Mouse (Mus musculus) megakaryocyte progenitor cell, adult 5-6 weeks (primary cell): Measurements from ENCODE around the gene Tpk1. TPM values are rescaled to one million over a fixed set of nuclear protein-coding genes. Genes with fewer than 3 reads are reported as not detected.

ENCODE experiments used
- ATAC-seq: replicated peaks from 2 replicates; pipeline ENCODE4 v1.8.0; 2016; ENCODE audit warnings: mild to moderate bottlenecking, moderate TSS enrichment, inconsistent platforms; ENCODE audit not compliant: poor library complexity
- total RNA-seq, 2 experiments: library from RNA; stranded (forward) in 1 of 2; stranded (reverse) in 1 of 2; fragments of 157-497, 149-512 nt in 1 of 2; fragments of 200-1000 nt in 1 of 2; gene quantifications; 2 replicates each; pipeline versions ENCODE4 v1.2.3 to v1.2.4; 2015 to 2017

The Tpk1 gene
- total RNA-seq, 2 experiments from 2014 or later: 3.6 to 10.8 TPM

DNA sequence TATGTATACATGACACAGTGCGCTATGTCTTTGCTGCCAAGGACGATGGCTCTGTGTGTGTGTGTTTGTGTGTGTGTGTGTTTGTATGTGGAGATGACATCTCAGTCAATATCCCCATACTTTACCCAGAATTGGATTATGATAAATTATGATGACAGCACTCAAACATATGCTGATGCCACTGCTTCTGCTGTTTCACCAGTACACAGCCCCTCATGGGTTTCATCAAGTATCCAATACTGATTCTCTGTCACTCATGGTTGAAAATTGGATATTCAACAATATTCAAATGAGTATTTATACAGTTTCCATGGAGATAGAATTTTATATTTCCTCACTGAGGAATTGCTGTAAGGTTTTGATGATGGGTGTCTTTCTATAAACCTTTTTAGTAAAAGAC is 208.1 kb downstream of the Tpk1 start:
- ATAC-seq: no peak

DNA sequence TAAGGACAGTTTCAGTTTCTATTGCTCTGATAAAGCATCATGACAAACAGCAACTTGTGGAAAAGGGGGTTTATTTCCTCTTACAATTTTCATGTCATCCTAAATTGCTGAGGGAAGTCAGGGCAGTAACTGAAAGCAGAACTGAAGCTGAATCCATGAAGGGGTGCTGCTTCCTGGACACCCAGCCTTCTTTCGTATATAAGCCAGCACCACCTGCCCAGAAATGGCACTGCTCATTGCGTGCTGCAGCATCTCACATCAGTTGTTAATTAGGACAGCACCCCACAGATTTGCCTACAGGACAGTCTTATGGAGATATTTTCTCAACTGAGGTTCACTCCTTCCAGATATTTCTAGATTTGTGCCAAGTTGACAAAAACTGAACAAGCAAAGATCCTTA is 216.6 kb downstream of the Tpk1 start:
- peak; percentile 87 for ATAC-seq

DNA sequence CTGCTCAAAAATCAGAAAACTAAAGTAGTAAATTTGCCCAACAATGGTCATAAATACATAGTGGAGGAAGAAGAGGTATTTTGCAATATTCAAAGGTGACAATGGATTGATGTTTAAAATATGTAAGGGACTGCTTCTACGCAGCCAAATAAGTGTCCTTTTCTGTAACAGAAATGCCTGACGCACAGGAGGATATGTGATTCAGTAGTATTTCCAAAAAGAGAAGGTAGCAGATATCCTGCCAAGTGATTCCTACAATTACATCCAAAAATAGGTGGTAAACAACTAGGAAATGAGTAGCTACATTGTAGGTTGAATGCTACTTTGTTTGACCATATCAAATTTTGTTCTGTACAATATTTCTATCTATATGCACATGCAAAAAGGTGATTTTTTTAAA is 220.2 kb downstream of the Tpk1 start:
- ATAC-seq: no peak

DNA sequence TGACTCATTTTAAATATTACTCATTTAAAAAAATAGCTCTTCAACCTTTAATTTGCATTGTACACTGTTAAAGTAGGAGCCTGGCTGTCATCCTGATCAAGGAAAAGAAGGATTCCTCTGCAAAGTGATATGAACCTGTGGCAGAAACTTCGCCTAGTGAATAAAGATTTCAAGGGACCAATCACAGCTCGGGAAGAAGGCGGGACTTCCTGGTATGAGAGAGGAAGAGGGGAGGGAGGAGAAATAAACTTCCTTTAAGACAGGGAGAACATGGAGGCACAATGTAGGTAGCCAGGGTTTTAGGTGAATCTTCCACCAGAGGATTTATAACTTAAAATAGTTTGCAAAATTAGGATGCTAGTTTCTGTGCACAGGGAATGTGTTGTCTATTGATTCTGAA is 223.9 kb downstream of the Tpk1 start:
- no peak for ATAC-seq

DNA sequence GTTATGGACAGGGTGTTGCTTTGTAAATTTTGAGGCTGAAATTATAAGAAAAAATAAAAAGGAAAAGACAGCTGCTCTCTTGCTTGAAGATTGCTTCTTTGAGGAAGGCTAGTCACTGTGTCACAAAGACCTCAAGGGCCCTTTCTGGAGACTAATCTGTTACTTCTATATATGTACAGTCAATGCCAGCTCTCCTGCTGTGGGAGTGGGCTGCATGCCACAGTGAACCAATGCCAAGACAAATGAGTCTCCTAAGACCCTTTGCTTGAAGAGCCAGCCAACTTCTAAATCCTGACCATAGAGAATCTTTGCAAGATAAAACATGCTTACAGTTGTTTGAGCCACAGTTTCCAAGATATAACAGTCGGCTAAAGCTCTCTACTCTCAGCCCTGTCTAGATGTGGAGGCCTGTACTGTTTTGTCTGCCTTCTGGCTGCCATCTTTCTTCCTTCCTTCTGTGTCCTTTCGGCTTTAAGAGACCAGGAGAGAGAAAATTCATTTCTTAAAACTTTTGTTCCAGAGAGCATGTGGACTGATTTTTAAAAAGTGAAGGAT is 230.0 kb downstream of the Tpk1 start:
- ATAC-seq: no peak

DNA sequence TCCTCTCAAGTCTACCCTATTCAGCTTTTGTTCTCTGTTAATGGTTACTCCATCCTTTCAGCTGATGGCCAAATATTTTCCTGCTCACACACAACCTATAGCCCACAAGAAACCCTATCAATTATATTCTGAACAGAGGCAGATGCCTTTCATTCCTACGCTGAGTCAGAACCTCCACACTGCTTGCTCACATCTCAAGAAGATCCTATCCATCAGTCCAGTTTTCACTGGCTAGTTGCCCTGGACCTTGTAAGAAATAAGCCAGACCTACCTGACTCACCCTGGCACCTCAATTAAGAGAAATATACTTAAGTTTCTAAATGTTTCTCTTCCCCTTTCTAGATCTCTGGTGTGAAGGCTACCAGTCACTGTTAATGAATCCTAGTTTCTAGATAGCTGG is 231.7 kb downstream of the Tpk1 start:
- ATAC-seq: no peak

DNA sequence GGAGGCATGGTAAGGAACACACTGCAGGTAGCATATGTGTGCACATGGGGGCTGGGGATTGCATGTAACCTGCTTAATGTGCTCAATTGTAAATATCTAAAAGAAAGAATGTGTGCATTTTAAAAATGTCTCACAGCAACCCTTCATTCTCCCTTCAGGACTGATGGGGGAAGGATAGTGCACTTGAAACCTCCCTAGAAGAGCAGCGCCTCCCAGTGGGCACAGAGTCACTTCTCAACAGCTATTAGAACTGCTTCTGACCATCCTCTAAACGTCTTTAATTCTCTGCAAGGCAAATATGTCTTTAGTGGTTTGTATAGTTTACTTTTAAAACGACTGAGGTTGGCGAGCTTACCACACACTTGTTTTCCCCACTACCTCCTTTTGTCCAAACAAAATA is 241.1 kb downstream of the Tpk1 start:
- no peak for ATAC-seq

DNA sequence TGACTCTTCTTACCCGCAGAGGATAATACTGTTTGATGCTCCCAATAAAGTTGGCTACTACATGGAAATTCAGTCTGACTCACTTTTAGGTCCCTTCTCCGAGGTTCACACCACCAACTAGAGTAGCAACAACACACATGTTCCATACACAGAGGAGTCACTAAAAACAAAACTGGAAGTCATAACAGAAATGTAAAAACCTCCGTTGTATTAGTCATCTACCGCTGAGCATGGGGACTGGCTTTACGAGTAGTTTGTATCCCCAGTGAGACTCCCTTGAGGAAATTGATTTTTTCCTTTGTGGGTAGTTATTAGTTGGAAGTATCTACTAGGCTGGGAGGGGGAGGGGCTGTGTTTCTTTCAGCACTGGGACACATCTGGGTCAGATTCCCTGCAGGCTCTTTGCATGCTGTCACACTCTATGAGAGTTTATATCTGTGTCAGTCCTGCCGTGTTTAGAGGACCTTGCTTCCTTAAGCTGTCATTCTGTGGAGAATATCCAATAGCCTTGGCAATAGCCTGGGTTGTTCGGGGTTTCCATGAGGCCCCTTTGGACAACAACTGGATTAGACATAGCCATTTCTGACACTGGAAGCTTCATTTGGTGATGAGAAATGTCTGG is 245.6 kb downstream of the Tpk1 start:
- ATAC-seq: no peak

DNA sequence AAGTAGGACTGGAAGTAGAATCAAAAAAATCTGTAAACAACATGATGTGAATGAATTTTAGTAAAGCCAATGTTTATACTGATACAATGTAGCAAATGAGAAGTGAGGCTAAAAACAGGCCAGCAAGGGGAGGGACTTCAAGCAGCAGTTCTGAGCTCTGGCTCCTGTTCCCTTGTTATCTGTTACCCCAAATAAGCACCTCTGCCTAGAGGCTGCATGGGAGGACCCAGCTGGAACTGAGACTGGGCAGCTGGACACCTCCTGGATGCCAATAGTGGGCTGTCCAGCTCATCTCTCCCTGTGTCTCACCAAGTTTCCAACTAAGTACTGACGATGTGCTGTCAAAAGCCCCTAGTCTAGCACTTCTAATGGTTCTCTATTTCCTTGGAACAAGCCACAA is 257.1 kb downstream of the Tpk1 start:
- no peak for ATAC-seq

DNA sequence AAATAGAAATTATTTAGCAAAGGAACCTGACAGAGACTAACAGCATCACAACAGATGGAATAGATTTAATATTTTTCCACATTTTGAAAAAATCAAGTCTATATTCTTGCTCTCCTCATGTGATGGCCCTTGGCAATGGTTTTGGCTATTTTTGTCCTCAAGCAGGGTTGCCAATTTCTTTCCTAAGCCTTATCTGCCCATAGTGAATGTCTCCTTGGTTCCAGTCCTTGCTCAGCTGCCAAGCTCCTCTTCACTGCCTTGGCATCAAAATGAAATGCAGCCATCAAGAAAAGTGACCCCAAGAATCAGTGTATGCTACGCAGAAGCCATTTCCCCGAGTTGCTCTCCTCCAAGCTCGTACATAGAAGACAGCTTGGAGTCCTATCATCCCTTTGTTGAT is 263.0 kb downstream of the Tpk1 start:
- ATAC-seq: no peak

DNA sequence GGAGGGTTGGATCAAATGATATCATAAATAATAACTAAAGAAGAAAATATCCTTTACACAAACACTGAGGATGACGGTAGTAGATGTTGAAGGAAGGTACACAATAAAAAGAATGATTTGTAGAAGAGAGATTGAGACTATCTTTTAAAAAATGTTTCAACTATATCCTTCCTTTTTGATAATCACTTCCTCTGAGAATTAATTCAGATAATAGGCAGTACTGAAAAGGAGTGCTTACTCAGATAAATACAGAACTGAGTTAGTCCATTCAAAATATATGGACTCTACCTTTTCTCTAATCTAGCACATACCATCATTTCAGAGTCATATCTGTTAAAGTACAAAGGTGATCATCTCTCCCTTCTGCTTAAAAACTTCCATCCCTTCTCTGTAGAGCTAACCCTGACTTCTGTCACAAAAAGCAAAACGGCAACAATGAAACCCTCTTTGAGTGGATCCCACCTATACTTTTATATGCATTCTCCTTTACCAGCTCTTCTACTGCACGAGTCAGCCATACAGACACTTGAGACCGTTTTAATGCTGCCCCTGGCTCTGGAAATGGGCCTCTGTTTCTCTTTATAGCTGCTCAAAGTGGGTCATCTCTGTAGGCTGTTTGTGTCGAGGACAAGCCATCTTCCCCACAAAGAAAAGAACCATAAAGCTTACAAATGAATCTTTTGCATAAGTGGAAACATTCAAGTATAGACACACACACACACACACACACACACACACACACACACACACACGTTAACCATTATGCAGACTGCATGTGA is 263.7 kb downstream of the Tpk1 start:
- ATAC-seq: no peak

DNA sequence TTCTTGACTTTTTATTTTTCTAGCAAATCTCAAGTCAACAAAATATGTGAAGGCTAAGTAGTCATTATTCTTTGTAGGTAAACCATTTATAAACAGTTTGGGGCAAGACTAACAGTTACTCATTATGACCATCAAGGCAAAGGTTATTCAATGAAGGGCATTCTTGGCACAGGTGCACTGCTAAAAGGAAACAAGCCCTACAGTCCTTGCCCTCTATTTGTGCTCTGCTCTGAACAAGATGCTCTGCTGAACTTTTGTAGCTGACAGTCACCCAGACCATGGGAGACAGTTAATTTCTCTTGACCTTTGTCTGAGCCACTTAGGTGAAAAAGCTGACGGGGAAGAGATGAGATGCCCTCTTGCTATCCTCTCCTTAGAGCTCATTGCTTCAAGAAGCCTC is 269.7 kb downstream of the Tpk1 start:
- no peak for ATAC-seq

DNA sequence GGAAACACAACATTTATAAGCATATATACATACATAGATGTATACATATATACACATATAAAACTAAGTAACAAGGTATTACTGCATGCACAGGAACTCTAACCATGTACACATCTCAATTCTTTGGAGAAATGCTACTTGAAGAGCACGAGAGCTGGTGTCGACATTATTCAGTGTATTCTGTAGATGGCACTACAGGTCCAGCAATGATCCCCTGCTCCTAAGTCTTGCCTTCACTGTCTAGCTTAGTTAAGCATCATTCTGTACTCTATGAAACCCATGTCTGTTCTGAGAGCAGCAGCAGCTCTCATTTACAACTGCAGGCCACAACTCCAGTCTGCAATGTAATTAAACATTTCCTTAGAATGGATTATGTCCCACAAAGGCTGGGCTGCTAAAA is 270.5 kb downstream of the Tpk1 start:
- 0 out of 2 replicates have a peak, but pooled peaks have one; percentile 42 for ATAC-seq

DNA sequence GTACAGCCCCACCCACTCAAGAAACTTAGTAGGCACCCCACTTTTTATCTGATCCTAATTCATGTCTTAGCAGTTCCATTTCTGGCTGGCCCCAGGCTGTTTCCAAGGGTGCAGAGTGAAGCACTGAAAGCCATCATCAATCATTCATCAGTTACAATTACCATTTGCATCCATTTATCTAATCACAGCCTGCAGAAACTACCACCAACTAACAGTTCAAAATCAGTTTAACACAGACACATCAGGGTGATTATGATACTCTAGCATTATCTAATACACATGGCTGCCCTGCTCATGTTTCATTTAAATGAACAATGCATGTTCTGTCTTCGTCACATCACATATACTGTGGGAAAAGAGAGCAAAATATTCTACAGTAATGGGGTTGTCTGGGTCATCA is 274.7 kb downstream of the Tpk1 start:
- no peak for ATAC-seq

DNA sequence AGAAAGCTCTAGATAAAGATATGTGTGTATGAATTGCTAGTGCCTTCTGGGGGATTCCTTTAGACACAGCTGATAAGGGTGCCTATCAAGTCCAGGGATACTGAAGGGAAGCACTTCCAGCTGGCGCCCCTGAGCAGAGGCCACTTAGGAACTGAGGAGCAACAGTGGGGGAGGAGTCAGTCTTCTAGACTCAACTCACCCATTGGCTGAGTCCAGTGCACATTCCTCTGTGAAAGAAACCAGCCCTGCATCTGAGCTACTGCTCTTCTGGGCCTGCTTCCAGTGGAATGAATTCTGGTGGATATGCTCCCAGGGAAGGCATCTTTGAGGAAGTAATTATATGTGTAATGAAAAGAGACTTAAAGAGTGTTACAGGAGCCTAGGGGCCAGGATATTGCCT is 278.8 kb downstream of the Tpk1 start:
- no peak for ATAC-seq

DNA sequence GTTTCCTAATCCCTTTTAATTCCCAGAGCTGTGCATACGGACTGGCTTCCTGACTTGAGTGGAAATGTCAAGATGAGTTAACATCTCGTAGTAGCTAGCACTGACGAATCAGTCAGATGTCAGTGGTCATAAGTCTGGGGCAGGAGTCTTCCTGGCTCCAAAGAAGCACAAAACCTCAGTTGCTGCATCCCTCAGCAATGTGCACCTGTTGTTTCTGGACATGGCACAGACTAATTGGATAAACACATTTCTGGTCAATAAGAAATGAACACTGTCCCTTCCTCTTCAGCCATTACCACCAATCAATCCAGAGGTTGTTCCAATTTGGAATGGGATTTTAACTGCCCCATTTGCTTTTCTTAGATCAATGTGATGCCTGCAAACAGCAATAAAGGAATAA is 281.2 kb downstream of the Tpk1 start:
- ATAC-seq: no peak

DNA sequence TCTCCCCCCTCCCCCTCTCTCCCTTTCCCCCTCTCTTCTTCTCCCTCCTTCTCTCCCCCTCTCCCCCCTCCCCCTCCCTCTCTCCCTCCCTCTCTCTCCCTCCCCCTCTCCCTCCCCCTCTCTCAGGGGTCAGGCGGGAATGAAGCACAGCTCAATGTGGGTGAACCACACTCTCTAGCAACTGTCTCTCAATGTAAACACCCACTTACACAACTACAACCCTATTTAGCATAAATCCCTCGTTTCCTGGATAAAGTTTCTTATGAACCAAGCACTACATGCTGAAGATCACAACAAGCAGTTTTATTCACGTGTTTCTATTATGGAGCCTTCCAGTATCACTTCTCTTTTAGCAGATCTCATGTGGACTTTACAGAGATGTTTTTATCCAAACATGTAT is 281.8 kb downstream of the Tpk1 start:
- peak; percentile 34 for ATAC-seq

DNA sequence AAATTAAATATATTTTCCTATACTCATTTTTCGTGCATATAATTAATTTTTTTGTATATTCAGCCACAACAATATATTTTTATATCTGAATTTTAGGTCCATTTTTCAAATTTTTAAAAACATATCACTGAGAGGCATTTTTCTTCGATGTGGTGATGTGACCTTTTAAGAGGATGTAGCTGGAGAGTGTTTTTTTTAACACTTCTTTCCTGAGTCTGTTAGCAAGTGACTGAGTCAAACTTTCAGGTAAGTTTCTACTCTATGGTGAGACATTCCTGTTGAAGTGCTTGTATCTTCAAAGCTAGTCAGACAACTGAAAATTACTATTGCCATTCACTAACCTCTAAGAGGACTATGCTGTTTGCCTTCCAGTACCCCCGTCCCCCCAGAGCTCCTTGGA is 283.3 kb downstream of the Tpk1 start:
- no peak for ATAC-seq

DNA sequence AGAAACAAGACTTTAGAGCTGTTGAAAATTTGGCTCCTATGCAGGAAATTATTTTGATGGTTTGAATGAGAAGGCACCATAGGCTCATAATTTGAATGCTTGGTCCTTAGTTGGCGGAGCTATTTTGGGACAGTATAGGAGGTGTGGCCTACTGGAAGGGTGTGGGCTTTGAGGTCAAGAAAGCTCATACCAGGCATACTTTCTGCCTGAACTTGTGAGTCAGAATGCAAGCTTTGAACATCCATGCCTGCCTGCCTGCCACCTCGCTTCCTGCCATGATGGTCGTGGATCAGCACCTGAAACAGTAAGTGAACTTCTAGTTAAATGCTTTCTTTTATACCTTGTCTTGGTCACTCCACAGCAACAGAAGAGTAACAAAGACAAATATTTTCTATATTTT is 283.8 kb downstream of the Tpk1 start:
- no peak for ATAC-seq

DNA sequence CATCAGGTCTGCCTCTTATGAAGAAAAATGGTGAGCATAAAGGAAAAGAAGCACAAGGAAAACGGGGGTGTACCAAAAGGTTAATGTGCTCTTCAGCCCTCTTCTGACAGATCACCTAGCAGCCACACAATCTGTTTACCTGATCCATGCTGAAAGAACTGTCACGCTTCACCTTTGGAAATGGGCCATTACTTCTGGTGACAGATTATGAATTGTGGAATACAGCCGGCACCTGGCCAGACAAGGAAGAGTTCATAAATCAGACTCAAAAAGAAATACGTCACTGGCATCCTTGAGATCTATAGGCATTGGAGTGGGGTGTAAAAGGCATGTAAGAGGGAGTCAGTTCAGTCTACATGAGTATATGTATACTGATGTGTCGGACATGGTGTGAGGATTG is 292.9 kb downstream of the Tpk1 start:
- no peak for ATAC-seq

DNA sequence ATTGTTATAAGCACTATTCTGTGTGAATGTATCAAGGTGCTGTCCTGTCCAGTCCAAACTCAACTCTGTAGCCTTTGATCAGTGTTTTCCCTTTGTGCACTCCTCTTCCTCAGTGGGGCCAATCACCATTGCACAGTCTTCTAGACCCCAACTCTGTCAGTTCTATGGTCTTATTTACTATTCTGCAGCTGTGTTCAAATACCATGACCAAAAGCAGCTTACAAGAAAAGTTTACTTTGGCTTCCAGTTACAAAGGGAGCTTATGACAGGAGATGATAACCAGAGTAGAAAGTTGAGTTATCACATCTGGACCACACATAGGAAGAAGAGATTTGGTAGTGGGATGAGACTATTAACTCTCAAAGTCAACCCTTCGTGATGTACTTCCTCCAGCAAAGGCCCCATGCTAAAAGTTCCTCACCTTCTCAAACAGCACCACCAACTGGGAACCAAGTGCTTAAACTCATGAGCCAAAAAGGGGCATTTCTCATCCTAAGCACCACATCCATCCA is 298.6 kb downstream of the Tpk1 start:
- ATAC-seq: no peak

DNA sequence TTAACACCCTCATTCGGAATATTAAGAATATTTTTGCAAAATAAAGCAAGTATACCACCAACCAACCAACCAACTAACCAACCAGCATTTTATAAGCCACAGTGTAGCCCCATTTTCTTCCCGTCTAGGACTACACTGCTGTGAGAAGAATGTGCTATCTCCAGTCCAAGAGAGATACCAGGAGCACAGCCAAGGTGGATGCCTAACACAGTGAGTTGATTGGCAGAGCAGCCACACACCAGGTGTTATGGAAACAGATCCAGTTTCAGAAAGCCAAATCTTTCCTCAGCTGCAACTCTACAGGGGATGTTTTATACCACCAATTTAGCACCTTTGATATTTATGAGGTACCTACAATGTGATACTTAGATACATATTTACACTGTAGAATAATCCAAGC is 299.1 kb downstream of the Tpk1 start:
- ATAC-seq: no peak
